Mouse (Mus musculus): Measurements from ENCODE around the gene Lonrf2. TPM values are rescaled to one million over a fixed set of nuclear protein-coding genes. Genes with fewer than 3 reads are reported as not detected.
A peak's percentile ranks its signal among the peaks of the same experiment; 100 is the strongest.

Lonrf2 gene
- polyA plus RNA-seq, 1 experiment from 2014 or later, result 1.2 TPM

- WGBS, result 47% methylated on average over 10 of the region's 10 CpGs
- H3K4me1 ChIP-seq, result peaks cover 59% of the 10 kb centered on the region
Observed at GRCm38 (mm10) chr1:38763960-38764613, 72.4 kb downstream of the Lonrf2 start.

GRCm38 (mm10) chr1:38760424-38760823 is 76.1 kb downstream of the Lonrf2 start:
- WGBS, result 29% methylated on average over 9 of the region's 9 CpGs
- DNase-seq (ENCODE audit: low spot score), result peak; percentile 72
- H3K27me3 ChIP-seq (replicated peaks; ENCODE audit: low read depth, poor library complexity, severe bottlenecking), result no peaks in the 10 kb centered on the region; the same call in 1 of the 2 replicates
- peak overlapping the region; percentile 76 for H3K27ac ChIP-seq (replicated peaks)
- no peaks in the 10 kb centered on the region for H3K36me3 ChIP-seq (replicated peaks)
- H3K9me3 ChIP-seq, result no peaks in the 10 kb centered on the region; the same call in 1 of the 2 replicates
- no peak overlapping the region for H3K4me3 ChIP-seq
- H3K4me1 ChIP-seq, result peaks cover 51% of the 10 kb centered on the region

More at GRCm38 (mm10) chr1:38763960-38764613, 72.4 kb downstream of the Lonrf2 start:
- H3K4me3 ChIP-seq, result no peak overlapping the region
- DNase-seq (ENCODE audit: low spot score), result no peak
- no peaks in the 10 kb centered on the region for H3K36me3 ChIP-seq (replicated peaks)
- peak overlapping the region; percentile 36; the same call in 1 of the 2 replicates for H3K27ac ChIP-seq (replicated peaks)
- no peaks in the 10 kb centered on the region for H3K9me3 ChIP-seq
- H3K27me3 ChIP-seq (replicated peaks; ENCODE audit: low read depth, poor library complexity, severe bottlenecking), result peaks cover 7% of the 10 kb centered on the region

- 63% methylated on average over 5 of the region's 5 CpGs for WGBS
- no peaks in the 10 kb centered on the region; the same call in 1 of the 2 replicates for H3K9me3 ChIP-seq
- H3K27ac ChIP-seq (replicated peaks), result peak overlapping the region; percentile 8; the same call in 1 of the 2 replicates
- DNase-seq (ENCODE audit: low spot score), result peak; percentile 31
- H3K27me3 ChIP-seq (replicated peaks; ENCODE audit: low read depth, poor library complexity, severe bottlenecking), result no peaks in the 10 kb centered on the region; the same call in 1 of the 2 replicates
- H3K36me3 ChIP-seq (replicated peaks), result no peaks in the 10 kb centered on the region
- H3K4me1 ChIP-seq, result peaks cover 31% of the 10 kb centered on the region
- no peak overlapping the region for H3K4me3 ChIP-seq
Observed at GRCm38 (mm10) chr1:38757791-38758403, 78.6 kb downstream of the Lonrf2 start.

- H3K27me3 ChIP-seq (replicated peaks; ENCODE audit: low read depth, poor library complexity, severe bottlenecking), result no peaks in the 10 kb centered on the region
- no peak for DNase-seq (ENCODE audit: low spot score)
- no peaks in the 10 kb centered on the region for H3K36me3 ChIP-seq (replicated peaks)
- no peak overlapping the region for H3K4me3 ChIP-seq
- H3K4me1 ChIP-seq, result no peaks in the 10 kb centered on the region
- H3K27ac ChIP-seq (replicated peaks), result no peak overlapping the region
- WGBS, result 72% methylated on average over 1 of the region's 1 CpGs
- no peaks in the 10 kb centered on the region for H3K9me3 ChIP-seq
Observed at GRCm38 (mm10) chr1:38743863-38744262, 92.6 kb downstream of the Lonrf2 start.

Other genes starting within 250 kb of the Lonrf2 start
- 8.7 and 9.7 TPM in 2 replicates for gene Aff3, start 171.8 kb downstream of the Lonrf2 start, polyA plus RNA-seq (2016; fragmentation: Nextera tagmentation; extraction: Ambion mirVana)
- 8.2 and 9.0 TPM in 2 replicates for gene Chst10, start 61.5 kb upstream of the Lonrf2 start, polyA plus RNA-seq (2016; fragmentation: Nextera tagmentation; extraction: Ambion mirVana)
- gene Nms, start 102.4 kb upstream of the Lonrf2 start, polyA plus RNA-seq (2016; fragmentation: Nextera tagmentation; extraction: Ambion mirVana), result 0.15 TPM in 1 of 2 replicates, not detected in the other
- 153 and 165 TPM in 2 replicates for gene Pdcl3, start 148.9 kb upstream of the Lonrf2 start, polyA plus RNA-seq (2016; fragmentation: Nextera tagmentation; extraction: Ambion mirVana)

Measured in embryonic facial prominence, embryonic 10.5 days (tissue).